Mouse (Mus musculus) intestine, embryonic 14.5 days (tissue): ENCODE measurements at regions not wholly inside any gene's neighbourhood (a gene's known extent, or its start where the extent isn't known, plus 50 kb on each side); places are given as distances from the start of the nearest gene placed in this dataset.

Source experiments
- ATAC-seq: fragments of 200-750 bp; cut with Nextera tagmentation; replicated peaks from 2 replicates; pipeline ENCODE4 v1.8.0; 2017; ENCODE audit warnings: low read depth, moderate number of reproducible peaks, moderate TSS enrichment, moderate library complexity; ENCODE audit not compliant: low FRiP score, low TSS enrichment
- DNase-seq: peaks from one replicate; pipeline ENCODE4 v3.0.0-alpha.2; 2018; ENCODE audit warnings: low spot score
- H3K27ac ChIP-seq: fragments of 300-500 bp; sonication (generic); 2 replicates; pipeline ENCODE4 v1.5.1; 2014; ENCODE audit warnings: low read depth, mild to moderate bottlenecking, control low read depth
- H3K27me3 ChIP-seq: fragments of 300-500 bp; sonication (generic); replicated peaks from 2 replicates; pipeline ENCODE4 v1.6.1; 2014; ENCODE audit warnings: low read length, control low read depth; ENCODE audit not compliant: control insufficient read depth, insufficient read depth
- H3K36me3 ChIP-seq: fragments of 300-500 bp; sonication (generic); 2 replicates; pipeline ENCODE4 v1.6.1; 2014; ENCODE audit warnings: low read length, control low read depth; ENCODE audit not compliant: control insufficient read depth, insufficient read depth
- H3K4me1 ChIP-seq: fragments of 300-500 bp; sonication (generic); replicated peaks from 2 replicates; pipeline ENCODE4 v1.6.1; 2014; ENCODE audit warnings: low read length, control low read depth, mixed read lengths; ENCODE audit not compliant: control insufficient read depth, insufficient read depth
- H3K4me2 ChIP-seq: fragments of 300-500 bp; sonication (generic); 2 replicates; pipeline ENCODE4 v1.6.1; 2014; ENCODE audit warnings: low read length
- H3K4me3 ChIP-seq: fragments of 300-500 bp; sonication (generic); 2 replicates; pipeline ENCODE4 v1.5.1; 2014; ENCODE audit warnings: low read depth, low read length, control low read depth, mixed read lengths
- H3K9ac ChIP-seq: fragments of 300-500 bp; sonication (generic); 2 replicates; pipeline ENCODE4 v1.6.1; 2014; ENCODE audit warnings: mild to moderate bottlenecking, low read length
- H3K9me3 ChIP-seq: fragments of 300-500 bp; sonication (generic); 2 replicates; pipeline ENCODE4 v1.6.1; 2016; ENCODE audit warnings: low read length, control low read depth; ENCODE audit not compliant: control insufficient read depth
- WGBS: fragments of 180-500 bp; shearing (Covaris S2); extraction: QIAGEN DNeasy Blood & Tissue Kit; methylation state at CpG from one replicate; pipeline ENCODE4 v1.1.7; 2014; 5-methylcytosine and 5-hydroxymethylcytosine counted together

- no peaks in the 10 kb centered on the region for H3K27me3 ChIP-seq
- no peak overlapping the region for H3K4me3 ChIP-seq
- no peaks in the 10 kb centered on the region for H3K4me1 ChIP-seq
- H3K9ac ChIP-seq: no peak overlapping the region
- 84% methylated on average over 5 of the region's 5 CpGs for WGBS
- DNase-seq (no peak), ATAC-seq (no peak)
- no peaks in the 10 kb centered on the region for H3K9me3 ChIP-seq
- no peak overlapping the region for H3K4me2 ChIP-seq
- H3K36me3 ChIP-seq: no peaks in the 10 kb centered on the region
- no peak overlapping the region for H3K27ac ChIP-seq
These were observed 335.1 kb upstream of the Xrcc4 start for GRCm38 (mm10) chr13:90424541-90424940.

GRCm38 (mm10) chr13:90420966-90421365, 331.6 kb upstream of the Xrcc4 start:
- no peaks in the 10 kb centered on the region for H3K27me3 ChIP-seq
- H3K27ac ChIP-seq: 0 out of 2 replicates have a peak overlapping the region, but pooled peaks have one; percentile 11
- 34% methylated on average over 4 of the region's 4 CpGs for WGBS
- H3K36me3 ChIP-seq: no peaks in the 10 kb centered on the region
- no peak for ATAC-seq
- no peaks in the 10 kb centered on the region for H3K9me3 ChIP-seq
- no peak overlapping the region for H3K4me3 ChIP-seq
- no peak for DNase-seq
- H3K9ac ChIP-seq: no peak overlapping the region
- H3K4me2 ChIP-seq: no peak overlapping the region
- no peaks in the 10 kb centered on the region for H3K4me1 ChIP-seq

DNA sequence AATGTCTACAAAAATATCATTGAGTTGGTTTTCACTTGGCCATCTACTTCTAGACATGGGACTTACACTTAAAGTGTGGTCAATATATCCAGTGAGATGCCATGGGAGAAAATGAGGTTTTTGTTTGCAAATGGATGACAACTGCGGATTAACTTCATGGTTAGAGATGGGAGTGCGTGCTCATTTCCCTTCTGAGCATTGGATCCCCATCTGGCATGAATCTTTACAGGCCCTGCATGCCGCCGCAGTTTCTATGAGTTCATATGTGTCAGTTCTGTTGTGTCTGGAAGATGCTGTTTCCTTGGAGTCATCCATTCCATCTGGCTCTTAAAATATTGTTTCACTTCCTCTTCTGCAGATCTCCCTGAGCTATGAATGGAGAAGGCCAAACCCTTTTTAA, 315.0 kb upstream of the Xrcc4 start:
- no peak for DNase-seq
- Histone ChIP-seq H3K9ac (no peak overlapping the region), H3K36me3 (no peaks in the 10 kb centered on the region), H3K4me3 (no peak overlapping the region), H3K27me3 (no peaks in the 10 kb centered on the region), H3K4me2 (no peak overlapping the region), H3K9me3 (no peaks in the 10 kb centered on the region), H3K4me1 (no peaks in the 10 kb centered on the region), H3K27ac (no peak overlapping the region)
- 86% methylated on average over 4 of the region's 4 CpGs for WGBS
- no peak for ATAC-seq

DNA sequence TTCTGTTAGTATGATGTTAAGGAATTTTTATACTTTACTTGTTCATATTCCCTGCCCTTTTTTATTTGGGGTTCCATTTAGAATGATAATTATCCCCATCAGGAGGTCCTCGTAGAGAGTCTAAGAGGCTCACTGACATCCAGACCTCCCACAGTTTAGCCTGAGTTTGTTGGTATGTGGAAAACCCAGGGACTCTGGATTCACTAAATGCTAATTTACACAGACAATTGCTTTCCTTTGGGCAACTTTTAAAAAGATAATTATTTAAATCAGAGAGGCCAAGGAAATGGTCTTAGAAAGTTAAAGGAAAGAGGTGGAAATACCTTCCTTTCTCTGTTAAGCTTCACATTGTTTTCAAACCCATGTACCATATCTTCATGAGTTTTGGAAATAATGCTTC, 312.7 kb upstream of the Xrcc4 start:
- no peaks in the 10 kb centered on the region for H3K36me3 ChIP-seq
- H3K4me2 ChIP-seq: no peak overlapping the region
- H3K4me1 ChIP-seq: no peaks in the 10 kb centered on the region
- ATAC-seq (no peak), DNase-seq (no peak)
- H3K9ac ChIP-seq: no peak overlapping the region
- 71% methylated on average over 1 of the region's 1 CpGs for WGBS
- no peak overlapping the region for H3K4me3 ChIP-seq
- H3K9me3 ChIP-seq: no peaks in the 10 kb centered on the region
- no peak overlapping the region for H3K27ac ChIP-seq
- no peaks in the 10 kb centered on the region for H3K27me3 ChIP-seq

GRCm38 (mm10) chr13:90401496-90401895, 312.1 kb upstream of the Xrcc4 start:
- 87% methylated on average over 1 of the region's 1 CpGs for WGBS
- Histone ChIP-seq H3K36me3 (no peaks in the 10 kb centered on the region), H3K27me3 (no peaks in the 10 kb centered on the region), H3K9ac (no peak overlapping the region), H3K27ac (no peak overlapping the region), H3K4me3 (no peak overlapping the region), H3K9me3 (no peaks in the 10 kb centered on the region), H3K4me2 (no peak overlapping the region), H3K4me1 (no peaks in the 10 kb centered on the region)
- DNase-seq (no peak), ATAC-seq (no peak)

DNA sequence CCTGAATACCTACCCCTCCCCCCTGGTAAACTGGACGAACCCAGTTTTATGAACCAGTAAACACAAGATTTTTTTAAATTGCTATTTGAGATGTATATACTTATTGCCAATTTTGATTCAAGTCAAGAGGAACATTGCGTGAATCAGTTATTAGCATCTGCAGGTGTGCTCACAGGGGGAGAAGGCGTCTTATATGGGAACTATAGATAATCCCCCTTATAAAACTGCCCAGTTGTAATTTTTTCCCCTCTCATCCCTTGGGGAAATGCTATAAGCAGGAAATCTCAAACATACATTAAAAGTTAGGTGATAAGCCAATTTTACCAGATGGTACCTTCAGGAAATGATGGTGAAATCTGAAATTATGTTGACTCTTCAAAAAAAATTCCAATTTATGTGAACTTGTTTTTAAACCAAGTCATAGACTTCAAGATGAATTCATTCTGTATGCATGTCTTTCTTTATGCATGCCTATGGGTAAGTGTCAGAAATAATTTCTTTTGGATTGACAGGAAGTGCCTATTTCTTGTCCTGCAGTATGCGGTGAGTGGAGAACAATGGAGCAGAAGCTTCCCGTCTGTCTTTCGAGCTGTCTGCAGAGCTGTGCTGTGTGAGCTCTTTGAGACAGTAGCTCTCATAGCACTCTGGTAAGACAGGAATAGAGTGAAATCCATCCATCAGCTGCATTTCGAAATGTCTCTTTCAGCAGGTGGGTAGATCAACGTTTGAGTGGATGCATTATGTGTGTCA, 306.0 kb upstream of the Xrcc4 start:
- no peaks in the 10 kb centered on the region for H3K9me3 ChIP-seq
- H3K27ac ChIP-seq: no peak overlapping the region
- WGBS: 74% methylated on average over 8 of the region's 8 CpGs
- H3K4me3 ChIP-seq: no peak overlapping the region
- H3K4me1 ChIP-seq: no peaks in the 10 kb centered on the region; the same call in 1 of the 2 replicates
- H3K36me3 ChIP-seq: no peaks in the 10 kb centered on the region
- DNase-seq (no peak), ATAC-seq (no peak)
- H3K4me2 ChIP-seq: no peak overlapping the region
- H3K27me3 ChIP-seq: no peaks in the 10 kb centered on the region
- no peak overlapping the region for H3K9ac ChIP-seq

- H3K4me3 ChIP-seq: no peak overlapping the region
- no peaks in the 10 kb centered on the region for H3K36me3 ChIP-seq
- no peak overlapping the region for H3K9ac ChIP-seq
- ATAC-seq (0 out of 2 replicates have a peak, but pooled peaks have one; percentile 36), DNase-seq (no peak)
- H3K4me1 ChIP-seq: no peaks in the 10 kb centered on the region; the same call in 1 of the 2 replicates
- 53% methylated on average over 5 of the region's 5 CpGs for whole genome bisulfite sequencing
- H3K27ac ChIP-seq: no peak overlapping the region
- no peak overlapping the region for H3K4me2 ChIP-seq
- no peaks in the 10 kb centered on the region for H3K9me3 ChIP-seq
- no peaks in the 10 kb centered on the region for H3K27me3 ChIP-seq
These were observed 305.4 kb upstream of the Xrcc4 start for GRCm38 (mm10) chr13:90394815-90395241.

DNA sequence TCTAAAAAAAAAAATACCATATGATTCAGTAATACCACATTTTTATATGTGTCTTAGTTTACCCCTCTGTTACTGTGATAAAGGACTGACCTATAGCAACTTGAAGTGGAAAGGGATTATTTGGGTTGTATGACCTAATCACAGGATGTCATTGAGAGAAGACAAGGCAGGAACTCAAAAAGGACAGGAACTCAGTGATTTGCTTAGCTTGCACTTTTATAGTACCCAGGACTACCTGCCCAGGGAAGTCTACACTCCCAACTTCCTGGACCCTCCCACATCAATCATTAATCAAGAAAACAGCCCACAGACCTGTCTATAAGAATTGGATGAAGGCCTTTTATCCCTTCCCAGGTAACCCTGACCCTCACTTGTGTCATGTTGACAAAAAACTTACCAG, 303.0 kb upstream of the Xrcc4 start:
- Histone ChIP-seq H3K36me3 (no peaks in the 10 kb centered on the region), H3K27ac (no peak overlapping the region), H3K9me3 (no peaks in the 10 kb centered on the region), H3K4me3 (no peak overlapping the region), H3K4me2 (no peak overlapping the region), H3K27me3 (no peaks in the 10 kb centered on the region), H3K9ac (no peak overlapping the region), H3K4me1 (no peaks in the 10 kb centered on the region; the same call in 1 of the 2 replicates)
- ATAC-seq: no peak
- DNase-seq: no peak

- no peaks in the 10 kb centered on the region for H3K27me3 ChIP-seq
- no peak overlapping the region for H3K9ac ChIP-seq
- ATAC-seq (no peak), DNase-seq (no peak)
- no peak overlapping the region for H3K4me2 ChIP-seq
- WGBS: 73% methylated on average over 3 of the region's 3 CpGs
- no peaks in the 10 kb centered on the region for H3K4me1 ChIP-seq
- no peaks in the 10 kb centered on the region for H3K36me3 ChIP-seq
- H3K9me3 ChIP-seq: no peaks in the 10 kb centered on the region
- no peak overlapping the region for H3K4me3 ChIP-seq
- no peak overlapping the region for H3K27ac ChIP-seq
These were observed 287.2 kb upstream of the Xrcc4 start for GRCm38 (mm10) chr13:90376619-90377018.
